Mouse (Mus musculus) liver, embryonic 16.5 days (tissue): ENCODE data around the gene Macrod2. TPM values are rescaled to one million over a fixed set of nuclear protein-coding genes. Genes with fewer than 3 reads are reported as not detected.

Source experiments
- ATAC-seq: fragments of 200-750 bp; cut with Nextera tagmentation; 2 replicates; pipeline ENCODE4 v1.8.0; 2017; ENCODE audit warnings: low read depth, mild to moderate bottlenecking, moderate number of reproducible peaks, moderate library complexity
- H3K27ac ChIP-seq: fragments of 300-500 bp; sonication (generic); 2 replicates; pipeline ENCODE4 v1.5.1; 2014; ENCODE audit warnings: mild to moderate bottlenecking, low read length
- H3K27me3 ChIP-seq: fragments of 300-500 bp; sonication (generic); 2 replicates; pipeline ENCODE4 v1.6.1; 2014; ENCODE audit warnings: low read depth, low read length, mixed read lengths; ENCODE audit not compliant: control insufficient read depth, insufficient read depth
- H3K36me3 ChIP-seq: fragments of 300-500 bp; sonication (generic); 2 replicates; pipeline ENCODE4 v1.6.1; 2014; ENCODE audit warnings: mild to moderate bottlenecking; ENCODE audit not compliant: control insufficient read depth, insufficient read depth
- H3K4me1 ChIP-seq: fragments of 300-500 bp; sonication (generic); 2 replicates; pipeline ENCODE4 v1.6.1; 2014; ENCODE audit warnings: low read depth, low read length, mixed read lengths; ENCODE audit not compliant: control insufficient read depth
- H3K4me2 ChIP-seq: fragments of 300-500 bp; sonication (generic); 2 replicates; pipeline ENCODE4 v1.6.1; 2014; ENCODE audit warnings: low read depth, low read length, mixed read lengths
- H3K4me3 ChIP-seq: fragments of 300-500 bp; sonication (generic); 2 replicates; pipeline ENCODE4 v1.5.1; 2014; ENCODE audit warnings: low read depth, mild to moderate bottlenecking, low read length
- H3K9ac ChIP-seq: fragments of 300-500 bp; sonication (generic); 2 replicates; pipeline ENCODE4 v1.6.1; 2014; ENCODE audit warnings: low read depth, low read length
- H3K9me3 ChIP-seq: fragments of 300-500 bp; sonication (generic); replicated peaks from 2 replicates; pipeline ENCODE4 v1.6.1; 2016; ENCODE audit warnings: low read length; ENCODE audit not compliant: control insufficient read depth
- WGBS: fragments of 180-500 bp; shearing (Covaris S2); extraction: QIAGEN DNeasy Blood & Tissue Kit; methylation state at CpG from one replicate; pipeline ENCODE4 v1.1.7; 2014; ENCODE audit not compliant: insufficient replicate concordance; 5-methylcytosine and 5-hydroxymethylcytosine counted together
- polyA plus RNA-seq: library from polyadenylated mRNA; unstranded; fragments of >200 nt; fragmentation: Nextera tagmentation; extraction: Ambion mirVana; gene quantifications from 2 replicates; pipeline ENCODE4 v1.2.1, GENCODE M21; 2015

Macrod2 gene
- polyA plus RNA-seq = 5.5 and 5.6 TPM in 2 replicates

- 0% methylated on average over 44 of the region's 47 CpGs for WGBS
- Histone ChIP-seq H3K4me1 (peaks cover 8% of the 10 kb centered on the region), H3K27me3 (peaks cover 16% of the 10 kb centered on the region), H3K9ac (peak within 1 kb of the TSS; percentile 64), H3K4me2 (peak within 1 kb of the TSS; percentile 98), H3K9me3 (no peaks in the 10 kb centered on the region), H3K4me3 (peak within 1 kb of the TSS; percentile 70), H3K36me3 (no peaks in the 10 kb centered on the region), H3K27ac (no peak within 1 kb of the TSS)
- peak; percentile 98 for ATAC-seq
Measured at GRCm38 (mm10) chr2:140395179-140395578, at the start of gene Macrod2. Macrod2 (plus strand) TSS chr2:140395309.

GRCm38 (mm10) chr2:140359905-140360304 lies 35.2 kb upstream of the Macrod2 start:
- Histone ChIP-seq H3K4me2 (no peak overlapping the region), H3K4me1 (no peaks in the 10 kb centered on the region), H3K36me3 (no peaks in the 10 kb centered on the region), H3K9me3 (no peaks in the 10 kb centered on the region), H3K27me3 (no peaks in the 10 kb centered on the region), H3K9ac (no peak overlapping the region), H3K4me3 (no peak overlapping the region), H3K27ac (no peak overlapping the region)
- WGBS = 31% methylated on average over 2 of the region's 2 CpGs
- no peak for ATAC-seq

- H3K36me3 ChIP-seq = no peaks in the 10 kb centered on the region
- H3K9me3 ChIP-seq = no peaks in the 10 kb centered on the region
- H3K4me3 ChIP-seq = no peak overlapping the region
- no peak overlapping the region for H3K9ac ChIP-seq
- ATAC-seq = no peak
- WGBS = 52% methylated on average over 1 of the region's 1 CpGs
- no peak overlapping the region for H3K4me2 ChIP-seq
- no peaks in the 10 kb centered on the region for H3K4me1 ChIP-seq
- H3K27me3 ChIP-seq = no peaks in the 10 kb centered on the region
- no peak overlapping the region for H3K27ac ChIP-seq
Measured at GRCm38 (mm10) chr2:140364804-140365203, 30.3 kb upstream of the Macrod2 start.

GRCm38 (mm10) chr2:140389525-140389924 lies 5.6 kb upstream of the Macrod2 start, which contains the start of gene Sel1l2:
Sel1l2 (minus strand) TSS chr2:140389706.
- Histone ChIP-seq H3K27ac (no peak within 1 kb of the TSS), H3K36me3 (no peaks in the 10 kb centered on the region), H3K4me1 (no peaks in the 10 kb centered on the region), H3K9ac (no peak within 1 kb of the TSS), H3K4me2 (no peak within 1 kb of the TSS), H3K9me3 (no peaks in the 10 kb centered on the region), H3K27me3 (no peaks in the 10 kb centered on the region), H3K4me3 (no peak within 1 kb of the TSS)
- ATAC-seq = no peak
- 24% methylated on average over 4 of the region's 4 CpGs for WGBS

- no peak overlapping the region for H3K27ac ChIP-seq
- peak; percentile 37 for ATAC-seq
- H3K36me3 ChIP-seq = no peaks in the 10 kb centered on the region
Measured at GRCm38 (mm10) chr2:140395744-140396231, 679 bp downstream of the Macrod2 start.

GRCm38 (mm10) chr2:140425844-140426243 lies 30.7 kb downstream of the Macrod2 start:
- Histone ChIP-seq H3K27me3 (no peaks in the 10 kb centered on the region), H3K9ac (no peak overlapping the region), H3K4me3 (no peak overlapping the region), H3K9me3 (no peaks in the 10 kb centered on the region), H3K4me1 (no peaks in the 10 kb centered on the region), H3K27ac (no peak overlapping the region), H3K36me3 (no peaks in the 10 kb centered on the region), H3K4me2 (no peak overlapping the region)
- ATAC-seq = no peak

More at GRCm38 (mm10) chr2:140395744-140396231, 679 bp downstream of the Macrod2 start:
- peaks cover 8% of the 10 kb centered on the region for H3K4me1 ChIP-seq
- H3K4me3 ChIP-seq = peak overlapping the region; percentile 70
- peaks cover 16% of the 10 kb centered on the region for H3K27me3 ChIP-seq
- H3K4me2 ChIP-seq = peak overlapping the region; percentile 98
- WGBS = under 1% methylated on average over 47 of the region's 58 CpGs
- no peaks in the 10 kb centered on the region for H3K9me3 ChIP-seq
- peak overlapping the region; percentile 64 for H3K9ac ChIP-seq

GRCm38 (mm10) chr2:140427283-140427682 lies 32.2 kb downstream of the Macrod2 start:
- no peak overlapping the region for H3K9ac ChIP-seq
- ATAC-seq = no peak
- 10% methylated on average over 4 of the region's 4 CpGs for WGBS
- no peaks in the 10 kb centered on the region for H3K9me3 ChIP-seq
- no peak overlapping the region for H3K27ac ChIP-seq
- no peaks in the 10 kb centered on the region for H3K27me3 ChIP-seq
- no peaks in the 10 kb centered on the region for H3K4me1 ChIP-seq
- H3K4me3 ChIP-seq = no peak overlapping the region
- H3K36me3 ChIP-seq = no peaks in the 10 kb centered on the region
- no peak overlapping the region for H3K4me2 ChIP-seq

- ATAC-seq = no peak
- 65% methylated on average over 4 of the region's 4 CpGs for WGBS
- no peaks in the 10 kb centered on the region for H3K4me1 ChIP-seq
- H3K36me3 ChIP-seq = no peaks in the 10 kb centered on the region
- H3K4me2 ChIP-seq = no peak overlapping the region
- H3K9ac ChIP-seq = no peak overlapping the region
- H3K4me3 ChIP-seq = no peak overlapping the region
- no peak overlapping the region for H3K27ac ChIP-seq
- H3K27me3 ChIP-seq = no peaks in the 10 kb centered on the region
- H3K9me3 ChIP-seq = no peaks in the 10 kb centered on the region
Measured at GRCm38 (mm10) chr2:140439081-140439480, 44.0 kb downstream of the Macrod2 start.

GRCm38 (mm10) chr2:140448636-140449035 lies 53.5 kb downstream of the Macrod2 start:
- H3K27ac ChIP-seq = no peak overlapping the region
- H3K9ac ChIP-seq = no peak overlapping the region
- H3K27me3 ChIP-seq = no peaks in the 10 kb centered on the region
- no peaks in the 10 kb centered on the region for H3K36me3 ChIP-seq
- ATAC-seq = no peak
- no peak overlapping the region for H3K4me3 ChIP-seq
- H3K9me3 ChIP-seq = no peaks in the 10 kb centered on the region
- H3K4me1 ChIP-seq = no peaks in the 10 kb centered on the region
- WGBS = 57% methylated on average over 2 of the region's 2 CpGs
- H3K4me2 ChIP-seq = no peak overlapping the region
